Mouse (Mus musculus) large intestine, adult 2 months (tissue): ENCODE data around the gene Creb3l2. TPM values are rescaled to one million over a fixed set of nuclear protein-coding genes. Genes with fewer than 3 reads are reported as not detected.

ENCODE experiments used
- DNase-seq: peaks from one replicate; pipeline ENCODE4 v3.0.0-alpha.2; 2012; ENCODE audit warnings: low read depth, low spot score
- WGBS: fragments of 180-500 bp; shearing (Covaris S2); methylation state at CpG from one replicate; pipeline ENCODE4 v1.1.7; 2018; 5-methylcytosine and 5-hydroxymethylcytosine counted together
- polyA plus RNA-seq: library from polyadenylated mRNA; depleted of rRNA; stranded (reverse); fragments of >200 nt; gene quantifications from 2 replicates; pipeline ENCODE4 v1.2.3, GENCODE M21; 2012; rRNA removed

The Creb3l2 gene
- polyA plus RNA-seq, 1 experiment = 8.5 TPM

GRCm38 (mm10) chr6:37297744-37298482 lies 144.0 kb downstream of the Creb3l2 start:
- no peak for DNase-seq
- whole genome bisulfite sequencing = 59% methylated on average over 8 of the region's 8 CpGs

- 74% methylated on average over 2 of the region's 2 CpGs for WGBS
- DNase-seq = no peak
These were observed 149.9 kb downstream of the Creb3l2 start for GRCm38 (mm10) chr6:37292068-37292467.

GRCm38 (mm10) chr6:37291171-37291570 lies 150.8 kb downstream of the Creb3l2 start:
- DNase-seq = no peak
- WGBS = 86% methylated on average over 1 of the region's 1 CpGs

GRCm38 (mm10) chr6:37290691-37291090 lies 151.3 kb downstream of the Creb3l2 start:
- 96% methylated on average over 3 of the region's 3 CpGs for WGBS
- no peak for DNase-seq

- WGBS = 75% methylated on average over 4 of the region's 4 CpGs
- no peak for DNase-seq
These were observed 155.8 kb downstream of the Creb3l2 start for GRCm38 (mm10) chr6:37286134-37286533.

GRCm38 (mm10) chr6:37284879-37285278 lies 157.1 kb downstream of the Creb3l2 start:
- WGBS = 88% methylated on average over 9 of the region's 9 CpGs

GRCm38 (mm10) chr6:37283336-37283735 lies 158.6 kb downstream of the Creb3l2 start:
- 37% methylated on average over 2 of the region's 2 CpGs for WGBS

More at GRCm38 (mm10) chr6:37284879-37285278, 157.1 kb downstream of the Creb3l2 start:
- no peak for DNase-seq

GRCm38 (mm10) chr6:37282659-37283058 lies 159.3 kb downstream of the Creb3l2 start:
- DNase-seq = no peak
- WGBS = 42% methylated on average over 1 of the region's 1 CpGs

More at GRCm38 (mm10) chr6:37283336-37283735, 158.6 kb downstream of the Creb3l2 start:
- no peak for DNase-seq

Other genes with a start within 250 kb of the Creb3l2 start
- 0.17 and 0.41 TPM in 2 replicates for gene Dgki, start 142.0 kb downstream of the Creb3l2 start, polyA plus RNA-seq
- gene Akr1d1, start 88.0 kb upstream of the Creb3l2 start, polyA plus RNA-seq = not detected in 2 replicates